Mouse (Mus musculus) cerebellum, postnatal 4 days (tissue): ENCODE data around the gene H2afv.
A peak's percentile ranks its signal among the peaks of the same experiment; 100 is the strongest.

Experiments used
- DNase-seq, 2 experiments: peaks; one replicate each; pipeline ENCODE4 v3.0.0; 2022; ENCODE audit warnings: low spot score in 2 of 2, mixed read lengths in 1 of 2

Gene H2afv

GRCm38 (mm10) chr11:6390376-6391053 lies 53.7 kb downstream of the H2afv start:
- DNase-seq, result no peak

GRCm38 (mm10) chr11:6389483-6389921 lies 54.7 kb downstream of the H2afv start:
- DNase-seq, result no peak

- DNase-seq, result peak; percentile 81 to 95
Measured at GRCm38 (mm10) chr11:6388726-6389413, 55.4 kb downstream of the H2afv start, which contains the start of gene Zmiz2. Gene Zmiz2 (plus strand): TSS chr11:6389074.

DNA sequence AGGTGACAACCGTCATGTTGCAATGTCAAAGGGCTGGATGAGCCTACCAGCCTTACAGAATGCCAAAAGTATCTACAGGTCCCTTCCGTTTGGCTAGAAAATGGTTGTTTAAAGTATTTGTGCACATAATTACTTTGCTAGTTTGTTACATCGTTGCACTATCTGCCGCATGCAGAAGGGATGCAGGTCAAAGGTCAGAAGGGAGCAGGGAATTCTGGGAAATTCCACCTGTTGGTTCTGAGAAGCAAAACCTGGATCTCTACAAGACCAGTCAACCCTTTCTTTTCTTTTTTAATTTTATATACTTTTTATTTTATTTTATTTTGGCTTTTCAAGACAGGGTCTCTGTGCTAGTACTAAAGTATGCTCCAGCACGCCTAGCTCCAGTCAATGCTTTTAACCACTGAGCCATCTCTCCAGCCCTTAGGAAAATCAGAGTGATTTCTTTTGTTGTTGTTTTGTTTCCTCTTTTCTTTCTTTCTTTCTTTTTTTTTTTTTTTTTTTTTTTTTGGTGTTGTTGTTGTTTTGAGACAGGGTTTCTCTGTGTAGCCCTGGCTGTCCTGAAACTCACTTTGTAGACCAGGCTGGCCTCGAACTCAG lies 56.0 kb downstream of the H2afv start:
- DNase-seq, result no peak

GRCm38 (mm10) chr11:6380916-6381315 lies 63.3 kb downstream of the H2afv start:
- no peak for DNase-seq
